ENCODE assay signal across 16 mouse cellular contexts in the genomic region with DNA sequence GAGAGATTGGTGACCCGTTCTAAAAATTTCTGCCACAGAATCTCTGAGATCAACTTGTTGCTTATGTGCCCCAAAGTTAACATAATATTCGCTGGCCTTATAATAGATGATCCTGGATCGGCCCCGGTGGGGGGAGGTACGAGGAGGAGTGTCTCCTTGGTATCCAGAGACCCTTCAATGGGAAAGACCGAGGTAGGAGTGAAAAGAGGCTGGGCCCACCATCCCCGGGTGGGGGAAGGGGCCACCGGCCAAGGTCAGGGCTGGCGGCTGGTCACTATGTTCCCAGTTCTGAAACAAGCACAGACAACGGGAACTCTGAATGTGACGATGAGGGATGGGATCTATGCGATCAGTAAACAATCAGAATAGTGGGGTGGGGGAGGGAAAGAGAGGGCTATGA.
"Had no signal": no experiment of that assay in that cellular context is flagged by ENCODE, and none has a peak within 500 bp of the region (broad histone marks: within the 10 kb centered on the region; RNA-seq: fewer than 3 reads in every experiment).

No protein-coding gene starts in this region.

- H3K9me3 ChIP-seq: limb, embryonic 10.5 days; lung, embryonic 15.5 days; midbrain, embryonic 10.5 days; neural tube, embryonic 15.5 days had no signal

- H3K36me3 ChIP-seq: limb, embryonic 10.5 days; lung, embryonic 15.5 days; midbrain, embryonic 10.5 days; neural tube, embryonic 15.5 days had no signal

- H3K4me3 ChIP-seq: left cerebral cortex, adult 2 months; limb, embryonic 10.5 days; lung, embryonic 15.5 days; midbrain, embryonic 10.5 days; myocyte; neural tube, embryonic 15.5 days had no signal

- H3K9ac ChIP-seq: lung, embryonic 15.5 days; neural tube, embryonic 15.5 days had no signal

- DNase-seq: kidney, adult 8-10 months; kidney, postnatal 25 days; midbrain, embryonic 14.5 days; right cerebral cortex, adult 18-20 months; right cerebral cortex, postnatal 25 days; thymus, adult 2 months; thymus, postnatal 25 days had no signal

- H3K4me2 ChIP-seq: lung, embryonic 15.5 days; neural tube, embryonic 15.5 days had no signal

- ATAC-seq: inflammation-experienced regulatory T-cells, adult 6 months; intestine, postnatal 0 days had no signal

- H3K27me3 ChIP-seq: lung, embryonic 15.5 days had no signal

- H3K27ac ChIP-seq: left cerebral cortex, adult 2 months; limb, embryonic 10.5 days; midbrain, embryonic 10.5 days; neural tube, embryonic 15.5 days; stomach, postnatal 0 days had no signal
